Mouse (Mus musculus) neural tube, embryonic 13.5 days (tissue): ENCODE results near the gene Fam129a. TPM values are rescaled to one million over a fixed set of nuclear protein-coding genes. Genes with fewer than 3 reads are reported as not detected.
A peak's percentile ranks its signal among the peaks of the same experiment; 100 is the strongest.
"Not testable (repeated sequence)": the region's sequence is repeated elsewhere in the genome, so short reads cannot be mapped to it uniquely, and the experiment has no call there.

Experiments used
- ATAC-seq: fragments of 200-750 bp; cut with Nextera tagmentation; 2 replicates; pipeline ENCODE4 v1.8.0; 2017; ENCODE audit warnings: low read depth, mild to moderate bottlenecking, moderate TSS enrichment, moderate library complexity
- H3K27ac ChIP-seq: fragments of 300-500 bp; sonication (generic); replicated peaks from 2 replicates; pipeline ENCODE4 v1.5.1; 2015; ENCODE audit warnings: moderate library complexity, mild to moderate bottlenecking, inconsistent platforms
- H3K27me3 ChIP-seq: fragments of 300-500 bp; sonication (generic); 2 replicates; pipeline ENCODE4 v1.6.1; 2015; ENCODE audit warnings: mild to moderate bottlenecking, inconsistent platforms
- H3K36me3 ChIP-seq: fragments of 300-500 bp; sonication (generic); 2 replicates; pipeline ENCODE4 v1.6.1; 2015; ENCODE audit warnings: mild to moderate bottlenecking, inconsistent platforms
- H3K4me1 ChIP-seq: fragments of 300-500 bp; sonication (generic); replicated peaks from 2 replicates; pipeline ENCODE4 v1.6.1; 2015; ENCODE audit warnings: inconsistent platforms
- H3K4me2 ChIP-seq: fragments of 300-500 bp; sonication (generic); 2 replicates; pipeline ENCODE4 v1.6.1; 2015; ENCODE audit warnings: inconsistent platforms, mild to moderate bottlenecking, moderate library complexity
- H3K4me3 ChIP-seq: fragments of 300-500 bp; sonication (generic); 2 replicates; pipeline ENCODE4 v1.5.1; 2015; ENCODE audit warnings: mild to moderate bottlenecking, inconsistent platforms
- H3K9ac ChIP-seq: fragments of 300-500 bp; sonication (generic); 2 replicates; pipeline ENCODE4 v1.6.1; 2015; ENCODE audit warnings: moderate library complexity, mild to moderate bottlenecking, inconsistent platforms
- H3K9me3 ChIP-seq: fragments of 300-500 bp; sonication (generic); 2 replicates; pipeline ENCODE4 v1.6.1; 2016; ENCODE audit warnings: inconsistent platforms
- WGBS: fragments of 180-500 bp; shearing (Covaris S2); methylation state at CpG from one replicate; pipeline ENCODE4 v1.1.7; 2015; 5-methylcytosine and 5-hydroxymethylcytosine counted together
- polyA plus RNA-seq: library from polyadenylated mRNA; unstranded; fragments of >200 nt; fragmentation: Nextera tagmentation; extraction: Ambion mirVana; gene quantifications from 2 replicates; pipeline ENCODE4 v1.2.1, GENCODE M21; 2015

Gene Fam129a
- polyA plus RNA-seq, 1 experiment from 2014 or later: 5.9 TPM

DNA sequence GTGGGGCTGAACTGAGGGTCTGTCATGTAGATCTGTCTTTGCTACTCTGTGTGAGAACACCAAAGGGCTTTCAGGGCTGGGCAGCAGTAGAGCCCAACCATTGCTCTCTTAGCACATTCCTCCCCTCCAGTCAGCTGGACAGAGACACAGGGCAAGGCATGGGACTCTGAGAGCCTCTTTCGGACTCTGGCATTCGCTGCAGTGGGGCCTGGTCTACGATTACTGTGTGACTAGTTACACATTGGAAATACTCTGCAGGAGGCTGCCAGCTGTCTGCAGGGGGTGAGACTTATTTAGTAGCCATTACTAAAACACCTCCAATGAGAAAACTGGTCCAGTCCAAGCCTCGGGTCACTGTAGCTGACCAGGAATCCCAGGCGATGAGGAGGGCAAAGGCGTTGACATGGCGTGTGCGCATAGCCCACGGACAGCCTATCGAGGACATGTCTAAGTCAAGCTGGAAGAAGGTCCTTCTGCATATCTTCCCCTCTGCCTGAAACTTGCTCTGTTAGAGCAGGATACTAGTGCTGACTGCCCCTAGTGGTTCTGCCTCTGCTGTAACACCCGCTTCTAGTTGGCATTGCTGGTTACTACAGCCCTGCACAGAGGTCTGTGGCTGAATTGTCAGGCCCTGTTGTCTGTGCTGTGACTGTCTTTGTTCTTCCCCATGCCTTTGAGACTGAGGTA is 145.2 kb downstream of the Fam129a start:
- 0 out of 2 replicates have a peak, but pooled peaks have one; percentile 8 for ATAC-seq
- Histone ChIP-seq H3K4me2 (no peak overlapping the region), H3K4me3 (no peak overlapping the region), H3K9me3 (no peaks in the 10 kb centered on the region), H3K9ac (no peak overlapping the region), H3K27me3 (no peaks in the 10 kb centered on the region), H3K4me1 (0 out of 2 replicates have a peak, but pooled peaks cover 3% of the 10 kb centered on the region), H3K36me3 (no peaks in the 10 kb centered on the region), H3K27ac (no peak overlapping the region)
- 73% methylated on average over 11 of the region's 11 CpGs for WGBS

DNA sequence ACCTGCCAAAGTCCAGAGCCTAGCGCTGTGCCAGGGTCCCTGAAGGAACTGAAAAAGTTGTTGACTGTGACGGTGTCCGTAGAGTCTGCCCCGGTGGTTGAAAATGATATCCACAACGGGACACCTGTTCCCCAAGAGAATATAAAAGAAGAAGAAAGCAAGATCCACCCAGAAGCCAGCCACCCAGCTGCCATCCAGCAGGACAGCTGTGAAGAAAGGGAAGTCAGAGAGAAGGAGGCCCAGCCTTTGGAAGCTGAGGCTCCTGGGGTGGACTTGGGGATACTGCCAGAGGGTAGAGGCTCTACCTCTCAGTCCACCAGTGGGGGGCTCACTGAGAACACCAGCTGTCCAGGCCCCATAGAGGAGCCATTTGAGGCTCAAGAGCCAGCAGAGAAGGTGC is 146.6 kb downstream of the Fam129a start:
- Histone ChIP-seq H3K36me3 (no peaks in the 10 kb centered on the region), H3K27me3 (no peaks in the 10 kb centered on the region), H3K27ac (no peak overlapping the region), H3K4me3 (no peak overlapping the region), H3K4me1 (peaks cover 10% of the 10 kb centered on the region), H3K9ac (no peak overlapping the region), H3K4me2 (no peak overlapping the region), H3K9me3 (no peaks in the 10 kb centered on the region)
- ATAC-seq: no peak
- WGBS: 95% methylated on average over 5 of the region's 5 CpGs

DNA sequence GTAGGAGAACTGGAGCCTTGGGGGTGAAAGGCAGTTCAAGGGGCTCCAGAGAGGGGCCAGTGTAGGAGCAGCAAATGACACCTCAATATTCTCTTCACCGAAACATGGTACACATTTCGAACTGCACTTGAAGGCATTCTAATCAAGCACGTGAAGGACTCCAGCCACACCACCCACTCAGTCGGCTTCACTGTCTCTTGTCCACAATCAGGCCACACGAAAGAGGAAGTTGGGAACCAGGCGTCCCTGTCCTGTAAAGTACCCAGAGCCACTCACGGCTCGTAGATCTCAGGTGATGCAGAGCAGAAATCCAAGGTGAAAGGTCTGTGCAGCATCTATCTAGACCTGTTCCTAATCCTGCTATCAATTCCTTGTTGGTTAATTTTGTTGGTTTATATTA is 147.6 kb downstream of the Fam129a start:
- Histone ChIP-seq H3K9me3 (no peaks in the 10 kb centered on the region), H3K36me3 (no peaks in the 10 kb centered on the region), H3K4me2 (no peak overlapping the region), H3K4me1 (peaks cover 10% of the 10 kb centered on the region), H3K4me3 (no peak overlapping the region), H3K27ac (no peak overlapping the region), H3K9ac (no peak overlapping the region), H3K27me3 (no peaks in the 10 kb centered on the region)
- ATAC-seq: no peak
- 89% methylated on average over 8 of the region's 8 CpGs for WGBS

DNA sequence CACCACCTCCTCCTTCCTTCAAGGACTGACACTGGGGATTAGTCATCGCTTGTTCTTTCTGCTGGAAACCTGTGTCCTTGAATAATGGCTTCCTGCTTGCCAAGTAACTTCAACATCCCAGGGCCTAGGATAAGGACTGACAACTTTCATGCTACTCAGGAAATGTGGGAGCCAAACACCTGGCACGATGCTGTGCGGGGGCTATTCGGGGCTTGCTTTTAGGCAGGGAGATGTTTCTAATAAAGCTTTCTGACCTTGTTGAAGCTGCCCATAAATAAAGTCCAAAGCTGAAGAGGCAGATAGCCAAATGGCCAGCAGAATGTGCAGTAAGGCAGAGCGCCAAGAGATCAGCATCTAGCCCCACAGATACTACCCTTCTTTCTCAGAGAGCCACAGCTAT is 148.9 kb downstream of the Fam129a start:
- H3K27ac ChIP-seq: no peak overlapping the region
- no peak overlapping the region for H3K4me2 ChIP-seq
- 86% methylated on average over 5 of the region's 5 CpGs for WGBS
- no peak overlapping the region for H3K9ac ChIP-seq
- H3K36me3 ChIP-seq: no peaks in the 10 kb centered on the region
- no peak overlapping the region for H3K4me3 ChIP-seq
- no peaks in the 10 kb centered on the region for H3K27me3 ChIP-seq
- no peak for ATAC-seq
- peaks cover 10% of the 10 kb centered on the region for H3K4me1 ChIP-seq
- H3K9me3 ChIP-seq: no peaks in the 10 kb centered on the region

DNA sequence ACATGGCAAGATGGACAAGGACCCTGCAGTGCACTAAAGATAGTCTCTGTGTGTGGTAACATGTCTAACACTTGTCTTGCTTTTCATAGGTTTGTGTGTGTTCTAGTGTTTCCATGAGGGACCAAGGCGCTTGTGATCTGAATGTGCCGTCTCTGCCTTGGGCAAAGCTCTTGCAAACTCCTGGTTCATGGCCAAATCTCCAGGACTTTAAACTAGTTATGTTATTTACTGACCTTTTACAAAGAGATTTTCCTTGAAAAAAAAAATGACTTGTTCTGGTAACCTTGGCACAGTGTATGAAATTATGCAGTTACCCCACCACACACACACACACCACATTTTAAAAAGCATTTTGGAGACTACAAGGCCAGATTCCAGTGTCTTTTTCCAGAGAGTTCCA is 149.6 kb downstream of the Fam129a start:
- Histone ChIP-seq H3K27me3 (no peaks in the 10 kb centered on the region), H3K36me3 (no peaks in the 10 kb centered on the region), H3K4me2 (no peak overlapping the region), H3K9ac (no peak overlapping the region), H3K4me3 (no peak overlapping the region), H3K27ac (no peak overlapping the region), H3K4me1 (peaks cover 10% of the 10 kb centered on the region), H3K9me3 (no peaks in the 10 kb centered on the region)
- WGBS: 88% methylated on average over 2 of the region's 2 CpGs
- ATAC-seq: no peak

DNA sequence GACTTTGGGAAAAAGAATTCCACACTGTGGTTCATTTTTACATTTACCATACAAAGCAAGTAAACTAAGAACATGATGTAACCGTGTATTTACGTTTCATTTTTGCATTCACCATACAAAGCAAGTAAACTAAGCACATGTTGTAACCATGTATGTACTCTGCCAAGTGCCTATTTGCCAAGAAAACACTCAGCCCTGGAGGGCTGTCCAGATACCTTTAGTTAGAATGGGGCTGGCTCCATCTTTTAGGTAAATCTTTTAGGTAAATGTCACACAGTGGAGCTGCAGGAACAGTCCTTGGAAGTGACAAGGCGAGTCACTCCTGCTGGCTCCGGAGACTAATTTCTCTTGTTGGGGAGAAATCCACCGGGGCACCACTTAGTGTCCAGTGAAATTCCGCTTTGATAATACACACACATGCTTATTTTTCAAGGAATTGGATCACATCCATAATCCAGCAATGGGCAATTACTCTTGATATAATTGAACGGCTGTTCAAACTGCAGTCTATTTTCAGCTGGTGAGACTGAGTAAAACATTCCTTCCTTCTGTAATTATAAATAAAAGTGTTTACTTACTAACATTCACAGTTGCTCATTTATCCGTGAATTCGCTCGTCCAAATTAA is 150.5 kb downstream of the Fam129a start:
- H3K9ac ChIP-seq: no peak overlapping the region
- H3K27ac ChIP-seq: no peak overlapping the region
- H3K36me3 ChIP-seq: no peaks in the 10 kb centered on the region
- 76% methylated on average over 10 of the region's 10 CpGs for WGBS
- no peak for ATAC-seq
- peaks cover 10% of the 10 kb centered on the region for H3K4me1 ChIP-seq
- no peak overlapping the region for H3K4me2 ChIP-seq
- H3K4me3 ChIP-seq: no peak overlapping the region
- no peaks in the 10 kb centered on the region for H3K27me3 ChIP-seq
- H3K9me3 ChIP-seq: no peaks in the 10 kb centered on the region

DNA sequence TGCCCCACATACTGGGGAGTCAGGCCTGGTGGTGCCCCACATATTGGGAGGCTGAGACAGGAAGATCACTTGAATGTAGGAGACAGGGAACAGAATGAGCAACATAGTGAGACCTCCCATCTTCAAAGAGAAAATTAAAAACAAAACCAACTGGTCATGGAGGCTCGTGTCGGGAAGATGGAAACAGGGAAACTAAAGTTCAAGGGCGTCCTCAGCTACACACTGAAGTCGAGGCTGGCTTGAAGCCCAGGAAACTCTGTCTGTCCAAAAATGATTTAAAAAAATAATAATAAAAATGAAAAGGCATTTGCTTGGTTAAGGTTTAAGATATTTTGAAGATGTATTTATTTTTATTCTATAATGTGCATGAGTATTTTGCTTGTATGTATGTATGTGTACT is 152.8 kb downstream of the Fam129a start:
- no peak overlapping the region for H3K27ac ChIP-seq
- H3K36me3 ChIP-seq: no peaks in the 10 kb centered on the region
- peaks cover 10% of the 10 kb centered on the region for H3K4me1 ChIP-seq
- H3K9me3 ChIP-seq: no peaks in the 10 kb centered on the region
- no peak overlapping the region for H3K4me2 ChIP-seq
- no peak overlapping the region for H3K9ac ChIP-seq
- ATAC-seq: no peak
- no peak overlapping the region for H3K4me3 ChIP-seq
- H3K27me3 ChIP-seq: no peaks in the 10 kb centered on the region
- WGBS: 85% methylated on average over 4 of the region's 4 CpGs

DNA sequence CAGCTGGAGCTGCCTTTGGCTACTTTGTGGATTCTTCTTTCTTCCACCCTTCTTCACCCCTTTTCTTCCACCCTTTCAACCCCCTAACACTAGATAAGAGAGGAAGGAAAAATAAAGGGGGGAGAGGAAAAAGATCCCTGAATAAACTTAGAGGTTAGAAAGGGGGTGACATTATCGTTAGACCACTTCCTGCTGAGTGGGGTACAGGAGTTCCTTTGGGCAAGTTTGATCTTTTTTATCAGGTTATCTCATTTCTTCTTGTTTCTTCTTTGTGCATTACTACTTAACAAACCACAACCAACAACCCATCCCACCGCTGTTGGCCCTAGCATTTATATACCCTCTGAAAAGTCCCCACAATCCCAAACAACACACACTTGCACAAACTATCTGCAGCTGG is 154.6 kb downstream of the Fam129a start:
- Histone ChIP-seq H3K27me3 (no peaks in the 10 kb centered on the region), H3K9ac (no peak overlapping the region), H3K36me3 (no peaks in the 10 kb centered on the region), H3K4me1 (peaks cover 7% of the 10 kb centered on the region), H3K4me3 (no peak overlapping the region), H3K9me3 (no peaks in the 10 kb centered on the region), H3K27ac (no peak overlapping the region), H3K4me2 (no peak overlapping the region)
- ATAC-seq: no peak
- 87% methylated on average over 2 of the region's 2 CpGs for WGBS

DNA sequence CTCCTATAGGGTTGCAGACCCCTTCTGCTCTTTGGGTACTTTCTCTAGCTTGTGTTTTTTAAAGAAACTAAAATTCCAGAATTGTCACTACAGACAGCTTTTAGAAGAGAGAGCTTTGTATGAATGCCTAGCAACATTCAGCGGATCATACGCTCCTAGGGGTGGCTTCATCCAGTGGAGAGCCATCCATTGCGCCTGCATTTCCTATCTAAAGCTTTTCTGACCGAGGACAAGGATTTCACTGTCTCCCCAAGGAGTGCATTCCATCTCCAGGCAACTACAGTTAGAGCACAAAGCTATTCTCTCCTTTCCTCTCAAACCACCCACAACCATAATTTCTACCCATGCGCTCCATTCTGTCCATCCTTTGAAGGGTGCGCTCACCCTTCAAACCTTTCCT is 155.4 kb downstream of the Fam129a start:
- Histone ChIP-seq H3K27me3 (no peaks in the 10 kb centered on the region), H3K4me3 (no peak overlapping the region), H3K9me3 (no peaks in the 10 kb centered on the region), H3K9ac (no peak overlapping the region), H3K4me1 (peaks cover 7% of the 10 kb centered on the region), H3K36me3 (no peaks in the 10 kb centered on the region), H3K4me2 (no peak overlapping the region), H3K27ac (no peak overlapping the region)
- ATAC-seq: no peak
- 67% methylated on average over 6 of the region's 6 CpGs for WGBS

DNA sequence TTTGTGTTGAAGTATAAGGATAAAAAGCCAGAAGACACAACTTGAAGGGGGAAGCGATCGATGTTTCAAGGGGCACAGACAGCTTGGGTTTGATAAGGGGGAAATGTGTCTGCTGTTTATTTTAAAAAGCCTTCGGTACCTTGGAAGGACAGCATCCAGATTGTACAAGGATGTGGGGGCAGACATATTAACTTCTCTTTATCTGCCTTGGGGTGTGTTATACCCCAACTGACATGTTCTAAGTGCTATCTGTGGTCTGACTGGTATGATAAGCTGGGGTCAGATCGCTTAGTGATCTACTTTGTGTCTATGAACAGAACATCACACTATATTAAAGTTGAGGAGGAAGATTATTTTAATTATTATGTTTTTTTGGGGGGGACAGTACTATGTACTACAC is 157.2 kb downstream of the Fam129a start:
- H3K4me2 ChIP-seq: no peak overlapping the region
- no peak overlapping the region for H3K9ac ChIP-seq
- no peak overlapping the region for H3K4me3 ChIP-seq
- H3K27ac ChIP-seq: no peak overlapping the region
- H3K9me3 ChIP-seq: no peaks in the 10 kb centered on the region
- 94% methylated on average over 4 of the region's 4 CpGs for WGBS
- no peak for ATAC-seq
- no peaks in the 10 kb centered on the region for H3K36me3 ChIP-seq
- no peaks in the 10 kb centered on the region for H3K27me3 ChIP-seq
- no peaks in the 10 kb centered on the region for H3K4me1 ChIP-seq

DNA sequence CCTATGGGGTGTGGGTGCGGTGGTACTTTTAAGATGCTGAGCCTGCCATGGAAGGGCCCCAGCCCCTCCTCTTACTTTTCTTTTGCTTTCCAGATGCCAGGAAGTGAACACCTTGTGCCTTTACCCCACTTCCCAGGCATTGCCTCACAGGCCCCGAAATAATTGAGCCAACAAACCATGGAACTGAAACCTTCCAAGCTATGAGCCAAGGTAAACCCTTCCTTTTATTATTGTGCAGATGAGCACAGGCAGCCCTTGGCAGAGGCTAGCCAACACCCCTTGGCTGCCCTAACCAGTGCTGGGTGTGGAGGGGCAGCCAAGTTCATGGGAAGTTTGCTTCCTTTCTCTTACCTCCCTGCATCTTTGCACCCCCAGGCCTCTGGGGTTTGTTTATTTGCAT is 166.2 kb downstream of the Fam129a start:
- H3K27me3 ChIP-seq: no peaks in the 10 kb centered on the region
- no peak overlapping the region for H3K9ac ChIP-seq
- H3K36me3 ChIP-seq: no peaks in the 10 kb centered on the region
- no peak for ATAC-seq
- no peak overlapping the region for H3K4me3 ChIP-seq
- no peaks in the 10 kb centered on the region for H3K4me1 ChIP-seq
- H3K27ac ChIP-seq: no peak overlapping the region
- no peak overlapping the region for H3K4me2 ChIP-seq
- WGBS: 76% methylated on average over 2 of the region's 2 CpGs
- H3K9me3 ChIP-seq: no peaks in the 10 kb centered on the region

DNA sequence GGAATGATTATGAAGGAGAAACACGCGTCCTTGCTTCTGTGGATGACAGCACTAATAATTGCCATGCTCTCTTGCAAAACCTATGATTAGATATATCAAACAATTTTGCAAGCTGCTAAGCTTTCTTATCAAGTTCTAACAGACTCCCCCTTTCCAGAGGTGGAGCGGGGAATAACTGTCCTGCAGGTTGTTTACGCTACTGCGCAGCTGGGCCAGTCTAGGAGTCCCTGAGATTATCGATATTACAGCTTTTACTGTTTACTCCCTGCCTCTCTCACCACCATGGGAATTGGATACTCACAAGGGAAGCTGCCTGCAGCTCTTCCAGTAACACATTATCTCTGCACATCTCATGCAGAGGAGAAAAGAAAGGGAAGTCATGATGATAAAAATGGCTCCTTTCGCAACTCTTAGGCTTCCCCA is 170.2 kb downstream of the Fam129a start:
- 92% methylated on average over 7 of the region's 7 CpGs for WGBS
- Histone ChIP-seq H3K4me2 (no peak overlapping the region), H3K4me3 (no peak overlapping the region), H3K4me1 (no peaks in the 10 kb centered on the region), H3K9ac (no peak overlapping the region), H3K27me3 (no peaks in the 10 kb centered on the region), H3K36me3 (no peaks in the 10 kb centered on the region), H3K27ac (no peak overlapping the region), H3K9me3 (no peaks in the 10 kb centered on the region)
- no peak for ATAC-seq

DNA sequence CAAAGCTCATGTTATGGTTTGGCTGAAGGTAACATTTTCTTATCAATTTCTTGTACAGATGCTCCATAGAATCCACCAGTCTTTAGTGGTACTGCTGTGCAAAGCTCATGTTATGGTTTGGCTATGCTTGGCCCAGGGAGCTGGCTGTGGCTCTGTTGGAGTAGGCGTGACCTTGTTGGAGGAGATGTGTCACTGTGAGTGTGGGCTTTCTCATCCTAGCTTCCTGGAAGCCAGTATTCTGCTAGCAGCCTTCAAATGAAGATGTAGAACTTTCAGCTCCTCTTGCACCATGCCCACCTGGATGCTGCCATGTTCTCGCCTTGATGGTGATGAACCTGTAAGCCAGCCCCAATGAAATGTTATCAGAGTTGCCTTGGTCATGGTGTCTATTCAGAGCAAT is 178.9 kb downstream of the Fam129a start:
- not testable (repeated sequence) for H3K36me3 ChIP-seq, H3K27ac ChIP-seq, H3K4me1 ChIP-seq, H3K27me3 ChIP-seq, H3K9me3 ChIP-seq, H3K4me3 ChIP-seq, ATAC-seq, H3K9ac ChIP-seq, H3K4me2 ChIP-seq
- WGBS: 99% methylated on average over 2 of the region's 2 CpGs
